Mouse (Mus musculus): ENCODE results near the gene Mepce.

GRCm38 (mm10) chr5:137779053-137779933 lies 8.2 kb downstream of the Mepce start:
- no peak for TF ChIP-seq EP300 (optimal IDR thresholded peaks at IDR 0.05)
- TF ChIP-seq CTCF (IDR thresholded peaks at IDR 0.05; ENCODE audit: low read depth): no peak
